Mouse (Mus musculus) monocyte, adult 2 months (primary cell): ENCODE measurements around the gene Myh11.

Source experiments
- DNase-seq, 2 experiments: peaks; one replicate each; pipeline ENCODE4 v3.0.0; 2022; ENCODE audit warnings: low spot score in 2 of 2, low read depth in 1 of 2

Gene Myh11

GRCm38 (mm10) chr16:14272374-14272965 is 18.7 kb downstream of the Myh11 start:
- no peak for DNase-seq

- no peak for DNase-seq
These were observed 25.8 kb downstream of the Myh11 start for GRCm38 (mm10) chr16:14265203-14265920.

- DNase-seq: no peak
These were observed 26.7 kb downstream of the Myh11 start for GRCm38 (mm10) chr16:14264504-14264903.

GRCm38 (mm10) chr16:14263241-14263640 is 27.9 kb downstream of the Myh11 start:
- no peak for DNase-seq

- no peak for DNase-seq
These were observed 28.8 kb downstream of the Myh11 start for GRCm38 (mm10) chr16:14262410-14262809.

GRCm38 (mm10) chr16:14258856-14259255 is 32.3 kb downstream of the Myh11 start:
- DNase-seq: no peak

GRCm38 (mm10) chr16:14253586-14253985 is 37.6 kb downstream of the Myh11 start:
- no peak for DNase-seq

- DNase-seq: no peak
These were observed 38.3 kb downstream of the Myh11 start for GRCm38 (mm10) chr16:14252877-14253276.

GRCm38 (mm10) chr16:14249913-14250312 is 41.3 kb downstream of the Myh11 start:
- DNase-seq: no peak

GRCm38 (mm10) chr16:14242553-14242952 is 48.6 kb downstream of the Myh11 start:
- DNase-seq: no peak

GRCm38 (mm10) chr16:14242059-14242458 is 49.1 kb downstream of the Myh11 start:
- DNase-seq: no peak

GRCm38 (mm10) chr16:14237100-14237723 is 54.0 kb downstream of the Myh11 start:
- DNase-seq: peak in 1 of 2 experiments; percentile 48

GRCm38 (mm10) chr16:14215156-14215555 is 76.0 kb downstream of the Myh11 start:
- no peak for DNase-seq

- no peak for DNase-seq
These were observed 92.4 kb downstream of the Myh11 start for GRCm38 (mm10) chr16:14198798-14199197.

GRCm38 (mm10) chr16:14195427-14195826 is 95.7 kb downstream of the Myh11 start:
- DNase-seq: no peak

GRCm38 (mm10) chr16:14194164-14194950 is 96.8 kb downstream of the Myh11 start:
- DNase-seq: no peak

- no peak for DNase-seq
These were observed 105.7 kb downstream of the Myh11 start for GRCm38 (mm10) chr16:14185516-14185915.

- no peak for DNase-seq
These were observed 107.3 kb downstream of the Myh11 start for GRCm38 (mm10) chr16:14183856-14184255.

GRCm38 (mm10) chr16:14182360-14182759 is 108.8 kb downstream of the Myh11 start:
- DNase-seq: no peak

GRCm38 (mm10) chr16:14180163-14180733 is 110.9 kb downstream of the Myh11 start:
- no peak for DNase-seq

- DNase-seq: no peak
These were observed 113.1 kb downstream of the Myh11 start for GRCm38 (mm10) chr16:14178041-14178440.
